Mouse (Mus musculus): ENCODE results near the gene Gnpnat1. TPM values are rescaled to one million over a fixed set of nuclear protein-coding genes. Genes with fewer than 3 reads are reported as not detected.

The Gnpnat1 gene
- polyA plus RNA-seq, 1 experiment from 2014 or later = 50.9 TPM

- peaks cover 9% of the 10 kb centered on the region; the same call in 1 of the 2 replicates for H3K4me1 ChIP-seq (ENCODE audit: control insufficient read depth, insufficient read depth, low read length)
- ATAC-seq (ENCODE audit: insufficient number of reproducible peaks, insufficient read depth, low FRiP score, low read depth) = no peak
- no peaks in the 10 kb centered on the region for H3K27me3 ChIP-seq (ENCODE audit: control insufficient read depth, insufficient read depth, low read length)
- H3K4me2 ChIP-seq (replicated peaks; ENCODE audit: low read depth, low read length) = no peak overlapping the region
- H3K9me3 ChIP-seq (ENCODE audit: control insufficient read depth, low read depth, low read length) = no peaks in the 10 kb centered on the region
- H3K4me3 ChIP-seq (ENCODE audit: low read depth, low read length) = no peak overlapping the region
- no peaks in the 10 kb centered on the region for H3K36me3 ChIP-seq (ENCODE audit: control insufficient read depth, insufficient read depth, low read length)
- H3K27ac ChIP-seq (ENCODE audit: low read length) = no peak overlapping the region; the same call in 1 of the 2 replicates
- no peak overlapping the region for H3K9ac ChIP-seq (replicated peaks; ENCODE audit: low read depth, low read length)
- 49% methylated on average over 12 of the region's 12 CpGs for WGBS
Observed at GRCm38 (mm10) chr14:45442781-45443560, 38.3 kb upstream of the Gnpnat1 start.

GRCm38 (mm10) chr14:45441291-45441690 lies 36.6 kb upstream of the Gnpnat1 start:
- ATAC-seq (ENCODE audit: insufficient number of reproducible peaks, insufficient read depth, low FRiP score, low read depth) = no peak
- Histone ChIP-seq H3K4me1 (ENCODE audit: control insufficient read depth, insufficient read depth, low read length) (peaks cover 9% of the 10 kb centered on the region; the same call in 1 of the 2 replicates), H3K27me3 (ENCODE audit: control insufficient read depth, insufficient read depth, low read length) (no peaks in the 10 kb centered on the region), H3K36me3 (ENCODE audit: control insufficient read depth, insufficient read depth, low read length) (no peaks in the 10 kb centered on the region), H3K4me3 (ENCODE audit: low read depth, low read length) (no peak overlapping the region), H3K9ac (replicated peaks; ENCODE audit: low read depth, low read length) (no peak overlapping the region), H3K4me2 (replicated peaks; ENCODE audit: low read depth, low read length) (no peak overlapping the region), H3K9me3 (ENCODE audit: control insufficient read depth, low read depth, low read length) (no peaks in the 10 kb centered on the region), H3K27ac (ENCODE audit: low read length) (no peak overlapping the region)
- 77% methylated on average over 6 of the region's 6 CpGs for WGBS

- 80% methylated on average over 9 of the region's 9 CpGs for WGBS
- ATAC-seq (ENCODE audit: insufficient number of reproducible peaks, insufficient read depth, low FRiP score, low read depth) = no peak
- Histone ChIP-seq H3K4me1 (ENCODE audit: control insufficient read depth, insufficient read depth, low read length) (0 out of 2 replicates have a peak, but pooled peaks cover 2% of the 10 kb centered on the region), H3K36me3 (ENCODE audit: control insufficient read depth, insufficient read depth, low read length) (no peaks in the 10 kb centered on the region), H3K27ac (ENCODE audit: low read length) (no peak overlapping the region), H3K9ac (replicated peaks; ENCODE audit: low read depth, low read length) (no peak overlapping the region), H3K4me3 (ENCODE audit: low read depth, low read length) (no peak overlapping the region), H3K4me2 (replicated peaks; ENCODE audit: low read depth, low read length) (no peak overlapping the region), H3K27me3 (ENCODE audit: control insufficient read depth, insufficient read depth, low read length) (no peaks in the 10 kb centered on the region), H3K9me3 (ENCODE audit: control insufficient read depth, low read depth, low read length) (no peaks in the 10 kb centered on the region)
Observed at GRCm38 (mm10) chr14:45439387-45439786, 34.7 kb upstream of the Gnpnat1 start.

GRCm38 (mm10) chr14:45438931-45439275 lies 34.2 kb upstream of the Gnpnat1 start:
- no peak overlapping the region for H3K4me2 ChIP-seq (replicated peaks; ENCODE audit: low read depth, low read length)
- WGBS = 90% methylated on average over 1 of the region's 2 CpGs
- ATAC-seq (ENCODE audit: insufficient number of reproducible peaks, insufficient read depth, low FRiP score, low read depth) = no peak
- no peaks in the 10 kb centered on the region for H3K27me3 ChIP-seq (ENCODE audit: control insufficient read depth, insufficient read depth, low read length)
- H3K4me1 ChIP-seq (ENCODE audit: control insufficient read depth, insufficient read depth, low read length) = 0 out of 2 replicates have a peak, but pooled peaks cover 2% of the 10 kb centered on the region
- no peak overlapping the region for H3K9ac ChIP-seq (replicated peaks; ENCODE audit: low read depth, low read length)
- no peak overlapping the region for H3K4me3 ChIP-seq (ENCODE audit: low read depth, low read length)
- no peaks in the 10 kb centered on the region for H3K9me3 ChIP-seq (ENCODE audit: control insufficient read depth, low read depth, low read length)
- no peak overlapping the region for H3K27ac ChIP-seq (ENCODE audit: low read length)
- no peaks in the 10 kb centered on the region for H3K36me3 ChIP-seq (ENCODE audit: control insufficient read depth, insufficient read depth, low read length)

- no peak for ATAC-seq (ENCODE audit: insufficient number of reproducible peaks, insufficient read depth, low FRiP score, low read depth)
- 64% methylated on average over 19 of the region's 19 CpGs for WGBS
- H3K27ac ChIP-seq (ENCODE audit: low read length) = no peak overlapping the region
- H3K9me3 ChIP-seq (ENCODE audit: control insufficient read depth, low read depth, low read length) = no peaks in the 10 kb centered on the region
- H3K4me2 ChIP-seq (replicated peaks; ENCODE audit: low read depth, low read length) = no peak overlapping the region
- no peak overlapping the region for H3K4me3 ChIP-seq (ENCODE audit: low read depth, low read length)
- 0 out of 2 replicates have a peak, but pooled peaks cover 2% of the 10 kb centered on the region for H3K4me1 ChIP-seq (ENCODE audit: control insufficient read depth, insufficient read depth, low read length)
- H3K27me3 ChIP-seq (ENCODE audit: control insufficient read depth, insufficient read depth, low read length) = no peaks in the 10 kb centered on the region
- H3K36me3 ChIP-seq (ENCODE audit: control insufficient read depth, insufficient read depth, low read length) = no peaks in the 10 kb centered on the region
- no peak overlapping the region for H3K9ac ChIP-seq (replicated peaks; ENCODE audit: low read depth, low read length)
Observed at GRCm38 (mm10) chr14:45438250-45438930, 33.7 kb upstream of the Gnpnat1 start.

GRCm38 (mm10) chr14:45434220-45434619 lies 29.5 kb upstream of the Gnpnat1 start:
- WGBS = 77% methylated on average over 6 of the region's 6 CpGs
- Histone ChIP-seq H3K27me3 (ENCODE audit: control insufficient read depth, insufficient read depth, low read length) (no peaks in the 10 kb centered on the region), H3K4me3 (ENCODE audit: low read depth, low read length) (no peak overlapping the region), H3K27ac (ENCODE audit: low read length) (no peak overlapping the region), H3K9me3 (ENCODE audit: control insufficient read depth, low read depth, low read length) (no peaks in the 10 kb centered on the region), H3K4me1 (ENCODE audit: control insufficient read depth, insufficient read depth, low read length) (no peaks in the 10 kb centered on the region), H3K9ac (replicated peaks; ENCODE audit: low read depth, low read length) (no peak overlapping the region), H3K36me3 (ENCODE audit: control insufficient read depth, insufficient read depth, low read length) (no peaks in the 10 kb centered on the region), H3K4me2 (replicated peaks; ENCODE audit: low read depth, low read length) (no peak overlapping the region)
- no peak for ATAC-seq (ENCODE audit: insufficient number of reproducible peaks, insufficient read depth, low FRiP score, low read depth)

GRCm38 (mm10) chr14:45432003-45432402 lies 27.3 kb upstream of the Gnpnat1 start:
- WGBS = 74% methylated on average over 4 of the region's 4 CpGs
- no peak overlapping the region for H3K4me3 ChIP-seq (ENCODE audit: low read depth, low read length)
- no peaks in the 10 kb centered on the region for H3K27me3 ChIP-seq (ENCODE audit: control insufficient read depth, insufficient read depth, low read length)
- no peak overlapping the region for H3K27ac ChIP-seq (ENCODE audit: low read length)
- ATAC-seq (ENCODE audit: insufficient number of reproducible peaks, insufficient read depth, low FRiP score, low read depth) = no peak
- no peaks in the 10 kb centered on the region for H3K36me3 ChIP-seq (ENCODE audit: control insufficient read depth, insufficient read depth, low read length)
- H3K4me1 ChIP-seq (ENCODE audit: control insufficient read depth, insufficient read depth, low read length) = no peaks in the 10 kb centered on the region
- no peaks in the 10 kb centered on the region; the same call in 1 of the 2 replicates for H3K9me3 ChIP-seq (ENCODE audit: control insufficient read depth, low read depth, low read length)
- H3K9ac ChIP-seq (replicated peaks; ENCODE audit: low read depth, low read length) = no peak overlapping the region
- H3K4me2 ChIP-seq (replicated peaks; ENCODE audit: low read depth, low read length) = no peak overlapping the region

GRCm38 (mm10) chr14:45430066-45430842 lies 25.5 kb upstream of the Gnpnat1 start:
- H3K4me3 ChIP-seq (ENCODE audit: low read depth, low read length) = no peak overlapping the region
- no peaks in the 10 kb centered on the region; the same call in 1 of the 2 replicates for H3K9me3 ChIP-seq (ENCODE audit: control insufficient read depth, low read depth, low read length)
- H3K27ac ChIP-seq (ENCODE audit: low read length) = no peak overlapping the region
- no peaks in the 10 kb centered on the region for H3K4me1 ChIP-seq (ENCODE audit: control insufficient read depth, insufficient read depth, low read length)
- WGBS = 89% methylated on average over 13 of the region's 13 CpGs
- no peak overlapping the region for H3K4me2 ChIP-seq (replicated peaks; ENCODE audit: low read depth, low read length)
- no peaks in the 10 kb centered on the region for H3K27me3 ChIP-seq (ENCODE audit: control insufficient read depth, insufficient read depth, low read length)
- no peak for ATAC-seq (ENCODE audit: insufficient number of reproducible peaks, insufficient read depth, low FRiP score, low read depth)
- H3K9ac ChIP-seq (replicated peaks; ENCODE audit: low read depth, low read length) = no peak overlapping the region
- H3K36me3 ChIP-seq (ENCODE audit: control insufficient read depth, insufficient read depth, low read length) = no peaks in the 10 kb centered on the region
